Mouse (Mus musculus) embryonic facial prominence, embryonic 10.5 days (tissue): ENCODE results near the gene Cope. TPM values are rescaled to one million over a fixed set of nuclear protein-coding genes. Genes with fewer than 3 reads are reported as not detected.

Source experiments
- DNase-seq: peaks from one replicate; pipeline ENCODE4 v3.0.0-alpha.2; 2017; ENCODE audit warnings: low spot score
- H3K27ac ChIP-seq: fragments of 300-500 bp; sonication (generic); replicated peaks from 2 replicates; pipeline ENCODE4 v1.5.1; 2016; ENCODE audit warnings: mild to moderate bottlenecking
- H3K27me3 ChIP-seq: fragments of 300-500 bp; sonication (generic); replicated peaks from 2 replicates; pipeline ENCODE4 v1.6.1; 2016; ENCODE audit warnings: low read depth, mild to moderate bottlenecking; ENCODE audit not compliant: poor library complexity, severe bottlenecking
- H3K36me3 ChIP-seq: fragments of 300-500 bp; sonication (generic); replicated peaks from 2 replicates; pipeline ENCODE4 v1.6.1; 2016; ENCODE audit warnings: mild to moderate bottlenecking, moderate library complexity
- H3K4me1 ChIP-seq: fragments of 300-500 bp; sonication (generic); 2 replicates; pipeline ENCODE4 v1.6.1; 2016
- H3K4me3 ChIP-seq: fragments of 300-500 bp; sonication (generic); 2 replicates; pipeline ENCODE4 v1.5.1; 2016; ENCODE audit warnings: mild to moderate bottlenecking, moderate library complexity
- H3K9me3 ChIP-seq: fragments of 300-500 bp; sonication (generic); 2 replicates; pipeline ENCODE4 v1.6.1; 2016; ENCODE audit warnings: mild to moderate bottlenecking
- WGBS: fragments of 180-500 bp; shearing (Covaris S2); methylation state at CpG from one replicate; pipeline ENCODE4 v1.1.7; 2016; 5-methylcytosine and 5-hydroxymethylcytosine counted together
- polyA plus RNA-seq: library from polyadenylated mRNA; unstranded; fragments of >200 nt; fragmentation: Nextera tagmentation; extraction: Ambion mirVana; gene quantifications from 2 replicates; pipeline ENCODE4 v1.2.1, GENCODE M21; 2016

Gene Cope
- polyA plus RNA-seq, result 293 and 297 TPM in 2 replicates

DNA sequence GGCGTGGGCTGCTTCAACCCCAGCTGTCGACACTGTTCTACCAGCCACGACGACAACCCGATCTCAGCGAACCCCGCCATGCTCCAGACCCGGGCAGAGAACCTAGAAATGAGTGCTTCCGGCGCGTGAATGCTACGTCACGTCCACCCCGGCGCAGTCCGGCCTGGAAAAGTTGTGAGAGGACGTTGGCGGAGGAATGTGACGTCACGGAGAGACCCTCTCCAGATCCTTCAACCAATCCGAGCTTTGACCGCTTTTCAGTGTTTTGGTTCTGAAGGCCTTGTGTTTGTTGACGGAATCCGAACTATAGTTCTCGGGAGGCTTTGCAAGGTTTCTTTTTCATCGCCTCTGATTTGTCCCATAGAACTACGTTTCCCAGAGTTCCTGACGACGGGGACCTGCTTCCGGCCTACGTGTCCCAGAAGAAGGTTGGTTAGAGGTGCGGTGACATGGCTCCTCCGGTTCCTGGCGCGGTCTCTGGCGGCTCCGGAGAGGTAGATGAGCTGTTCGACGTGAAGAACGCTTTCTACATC lies at the start of gene Cope, which contains the start of gene Ddx49:
Gene Cope, plus strand, starts transcription at position 161 of the 533 bp plus-strand sequence.
Gene Ddx49, minus strand, starts transcription at position 132 of the 533 bp plus-strand sequence.
- H3K9me3 ChIP-seq, result no peaks in the 10 kb centered on the region
- under 1% methylated on average over 40 of the region's 40 CpGs for WGBS
- peaks cover 69% of the 10 kb centered on the region for H3K36me3 ChIP-seq
- H3K27ac ChIP-seq, result peak within 1 kb of the TSS; percentile 86
- peak; percentile 94 for DNase-seq
- peak within 1 kb of the TSS; percentile 90 for H3K4me3 ChIP-seq
- no peaks in the 10 kb centered on the region for H3K27me3 ChIP-seq
- peaks cover 27% of the 10 kb centered on the region for H3K4me1 ChIP-seq

DNA sequence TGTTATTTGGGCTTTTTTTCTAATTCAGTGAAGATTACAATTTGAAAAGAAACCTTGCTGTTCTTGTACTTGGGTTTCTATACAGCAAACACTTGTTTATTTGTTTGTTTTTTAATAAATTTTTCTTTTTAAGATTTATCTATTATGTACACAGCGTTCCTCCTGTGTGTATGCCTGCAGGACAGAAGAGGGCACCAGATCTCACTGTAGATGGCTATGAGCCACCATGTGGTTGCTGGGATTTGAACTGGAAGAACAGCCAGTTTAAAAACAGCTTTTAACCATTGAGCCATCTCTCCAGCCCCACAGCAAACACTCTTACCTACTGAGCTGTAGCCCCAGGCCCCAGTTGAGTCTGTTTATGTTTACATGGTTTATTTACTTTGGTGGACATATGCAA lies 47.7 kb upstream of the Cope start:
- no peak overlapping the region for H3K27ac ChIP-seq
- no peak overlapping the region for H3K4me3 ChIP-seq
- H3K9me3 ChIP-seq, result no peaks in the 10 kb centered on the region
- H3K27me3 ChIP-seq, result no peaks in the 10 kb centered on the region
- peaks cover 100% of the 10 kb centered on the region for H3K36me3 ChIP-seq
- DNase-seq, result no peak
- H3K4me1 ChIP-seq, result no peaks in the 10 kb centered on the region
- WGBS, result 88% methylated on average over 1 of the region's 1 CpGs

DNA sequence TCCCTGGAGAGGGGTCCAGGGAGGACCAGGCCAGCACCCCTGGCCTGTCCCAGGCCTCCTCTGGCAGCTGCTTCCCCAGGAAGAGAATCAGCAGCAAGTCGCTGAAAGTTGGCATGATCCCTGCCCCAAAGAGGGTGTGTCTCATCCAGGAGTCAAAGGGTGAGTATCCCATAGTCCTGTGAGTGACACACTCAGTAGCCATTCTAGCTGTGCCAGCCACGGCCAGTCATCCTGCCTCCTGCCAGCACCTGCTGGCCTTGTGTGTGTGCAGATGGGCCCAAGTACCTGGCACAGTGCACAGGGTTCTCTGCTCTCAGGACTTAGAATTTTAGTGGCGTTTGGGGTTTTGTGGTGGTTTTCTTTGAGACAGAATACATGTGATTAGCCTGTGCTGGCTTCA lies 44.9 kb upstream of the Cope start:
- peaks cover 100% of the 10 kb centered on the region for H3K36me3 ChIP-seq

DNA sequence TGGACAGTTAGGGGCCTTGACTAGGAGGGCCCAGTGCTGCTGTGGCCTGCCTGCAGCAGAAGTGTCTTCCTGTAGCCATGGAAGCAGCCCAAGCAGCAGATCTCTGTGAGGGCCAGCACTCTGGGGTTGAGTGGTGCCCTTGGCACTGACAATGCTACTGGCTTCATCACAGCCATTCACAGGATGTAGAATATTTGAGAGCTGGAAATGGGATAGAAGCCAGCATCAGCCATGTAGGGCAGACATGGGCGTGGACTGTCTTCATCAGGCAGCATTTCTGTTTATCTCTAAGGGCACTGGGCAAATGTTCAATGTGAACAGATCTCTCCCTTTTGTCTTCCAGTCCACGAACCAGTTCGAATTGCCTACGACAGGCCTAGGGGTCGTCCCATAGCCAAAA lies 43.7 kb upstream of the Cope start:
- Histone ChIP-seq H3K4me3 (no peak overlapping the region), H3K4me1 (no peaks in the 10 kb centered on the region), H3K27me3 (no peaks in the 10 kb centered on the region), H3K36me3 (peaks cover 100% of the 10 kb centered on the region), H3K27ac (no peak overlapping the region), H3K9me3 (no peaks in the 10 kb centered on the region)
- DNase-seq, result no peak
- WGBS, result 97% methylated on average over 5 of the region's 5 CpGs

More for the DNA sequence above, 44.9 kb upstream of the Cope start:
- DNase-seq, result no peak
- Histone ChIP-seq H3K27ac (no peak overlapping the region), H3K27me3 (no peaks in the 10 kb centered on the region), H3K4me3 (no peak overlapping the region), H3K4me1 (no peaks in the 10 kb centered on the region), H3K9me3 (no peaks in the 10 kb centered on the region)
- whole genome bisulfite sequencing, result 85% methylated on average over 3 of the region's 3 CpGs

DNA sequence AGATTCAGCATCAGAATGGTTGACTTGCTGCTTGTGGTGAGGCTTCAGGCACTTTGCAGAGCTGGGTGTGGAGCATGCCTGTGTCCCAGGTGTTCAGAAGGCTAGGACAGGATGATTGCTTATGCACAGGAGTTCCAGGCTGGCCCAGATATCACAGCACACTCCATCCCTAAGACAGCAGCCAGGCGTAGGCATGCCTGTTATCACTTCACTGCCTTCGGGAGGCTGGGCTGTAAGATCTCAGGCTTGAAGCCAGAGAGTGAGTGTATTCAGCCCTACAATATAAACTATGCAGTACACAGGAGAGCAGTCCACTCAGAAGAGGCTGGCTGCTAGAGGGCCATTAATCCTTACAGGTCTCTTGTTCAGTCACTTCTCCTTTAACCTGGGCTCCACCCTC lies 43.3 kb upstream of the Cope start:
- Histone ChIP-seq H3K36me3 (peaks cover 100% of the 10 kb centered on the region), H3K27ac (no peak overlapping the region)
- 93% methylated on average over 2 of the region's 2 CpGs for WGBS

DNA sequence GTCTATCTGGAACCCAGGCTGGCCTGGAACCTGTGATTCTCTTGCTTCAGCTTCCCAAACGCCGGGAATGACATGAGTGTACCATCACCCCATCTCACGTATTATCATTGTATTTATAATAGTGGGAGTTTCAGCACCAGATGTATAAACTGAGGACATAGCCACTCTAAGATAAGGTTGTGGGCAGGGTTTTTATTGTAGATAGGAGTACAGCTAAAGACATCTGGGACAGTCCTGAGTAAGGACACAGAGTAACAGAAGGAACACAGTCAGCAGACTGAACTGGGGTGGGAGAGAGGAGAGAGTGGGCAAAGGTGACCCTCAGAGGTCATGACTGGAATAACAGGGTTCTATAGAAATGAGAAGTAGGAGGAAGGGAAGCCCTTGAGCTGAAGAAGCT lies 34.6 kb upstream of the Cope start:
- DNase-seq, result no peak
- Histone ChIP-seq H3K9me3 (no peaks in the 10 kb centered on the region), H3K4me1 (peaks cover 18% of the 10 kb centered on the region), H3K27ac (no peak overlapping the region), H3K27me3 (no peaks in the 10 kb centered on the region), H3K36me3 (peaks cover 43% of the 10 kb centered on the region), H3K4me3 (no peak overlapping the region)
- WGBS, result 87% methylated on average over 3 of the region's 3 CpGs

More for the DNA sequence above, 43.3 kb upstream of the Cope start:
- Histone ChIP-seq H3K4me3 (no peak overlapping the region), H3K27me3 (no peaks in the 10 kb centered on the region), H3K4me1 (no peaks in the 10 kb centered on the region), H3K9me3 (no peaks in the 10 kb centered on the region)
- no peak for DNase-seq

DNA sequence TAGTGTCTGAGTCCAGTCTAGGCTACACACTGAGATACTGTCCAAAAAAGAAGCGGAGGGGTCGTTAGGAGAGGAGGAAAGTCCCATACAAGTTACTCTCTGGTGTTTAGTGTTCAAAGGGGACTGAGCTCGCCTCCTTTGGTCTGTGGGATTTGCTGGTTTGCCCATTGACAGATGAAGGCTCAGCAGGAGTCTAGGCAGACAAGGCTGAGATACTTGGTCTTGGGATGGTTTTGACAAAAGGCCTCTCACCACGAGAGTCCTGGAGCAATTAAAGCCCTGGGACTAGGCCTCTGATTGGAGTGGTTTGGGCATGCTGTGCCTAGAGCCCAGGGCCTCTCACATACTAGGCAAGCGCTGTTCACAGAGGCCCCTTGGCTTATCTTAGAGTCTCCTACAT lies 34.0 kb upstream of the Cope start:
- H3K27me3 ChIP-seq, result no peaks in the 10 kb centered on the region
- DNase-seq, result no peak
- peaks cover 21% of the 10 kb centered on the region for H3K4me1 ChIP-seq
- no peak overlapping the region for H3K27ac ChIP-seq
- H3K9me3 ChIP-seq, result no peaks in the 10 kb centered on the region
- H3K4me3 ChIP-seq, result no peak overlapping the region
- H3K36me3 ChIP-seq, result peaks cover 37% of the 10 kb centered on the region
- 56% methylated on average over 5 of the region's 5 CpGs for WGBS

DNA sequence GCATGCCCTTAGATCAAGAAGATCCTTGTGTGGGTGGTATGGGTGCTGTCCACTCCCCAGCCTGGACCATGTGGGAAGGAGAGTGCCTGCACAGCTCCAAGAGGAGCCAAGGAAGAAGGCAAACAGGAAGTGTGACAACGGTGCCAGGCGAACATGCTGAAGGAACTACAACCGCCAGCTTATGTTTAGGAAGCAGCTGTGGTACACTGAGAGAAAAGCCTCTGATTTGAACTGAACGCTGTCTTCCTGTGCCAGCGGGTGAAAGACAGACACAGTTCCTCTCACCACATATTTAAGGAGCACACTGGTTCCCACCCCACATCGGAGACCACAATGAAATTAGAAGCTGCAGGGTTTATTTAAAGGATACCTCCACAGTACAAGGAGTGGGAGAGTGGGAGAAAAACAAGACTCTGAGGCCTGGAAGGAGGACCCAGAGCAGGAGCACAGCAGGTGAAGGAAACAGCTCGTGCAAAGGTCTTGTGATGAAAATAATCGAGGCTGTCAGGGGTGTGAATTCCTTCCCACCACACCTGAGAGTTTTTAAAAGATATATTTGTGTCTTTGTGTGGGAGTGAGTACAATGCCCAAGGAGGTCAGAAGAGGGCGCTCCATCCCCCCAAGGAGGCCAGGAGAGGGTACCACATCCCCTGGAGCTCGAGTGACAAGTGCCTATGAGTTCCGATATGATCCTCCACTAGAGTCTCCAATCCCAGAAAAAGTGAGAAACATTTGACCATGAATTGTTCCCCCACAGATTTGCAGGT lies 33.3 kb upstream of the Cope start:
- H3K4me3 ChIP-seq, result no peak overlapping the region
- WGBS, result 61% methylated on average over 11 of the region's 11 CpGs
- peaks cover 21% of the 10 kb centered on the region for H3K4me1 ChIP-seq
- no peaks in the 10 kb centered on the region for H3K9me3 ChIP-seq
- no peaks in the 10 kb centered on the region for H3K27me3 ChIP-seq
- H3K36me3 ChIP-seq, result peaks cover 30% of the 10 kb centered on the region
- DNase-seq, result no peak
- no peak overlapping the region for H3K27ac ChIP-seq

DNA sequence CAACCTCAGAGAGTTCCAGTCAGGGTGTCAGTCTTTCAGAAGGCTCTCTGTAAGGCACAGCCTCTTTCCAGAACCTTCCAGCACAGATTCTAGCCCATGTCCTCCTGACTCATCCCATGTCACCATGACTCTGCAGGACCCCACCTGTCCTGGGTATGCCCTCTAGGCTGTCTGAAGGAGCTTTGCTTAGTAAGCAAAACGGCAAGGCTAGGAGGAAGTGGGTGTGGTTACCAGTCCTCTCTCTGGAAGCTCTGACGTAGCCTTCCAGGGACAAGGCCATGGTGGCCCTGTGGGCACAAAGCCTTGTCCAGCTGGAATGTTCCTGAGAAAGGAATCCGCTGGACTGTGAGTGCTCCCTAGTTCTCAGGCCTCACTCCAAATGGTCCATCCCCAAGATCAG lies 29.4 kb upstream of the Cope start:
- Histone ChIP-seq H3K27ac (no peak overlapping the region), H3K9me3 (no peaks in the 10 kb centered on the region), H3K27me3 (no peaks in the 10 kb centered on the region), H3K4me1 (peaks cover 20% of the 10 kb centered on the region), H3K36me3 (no peaks in the 10 kb centered on the region), H3K4me3 (no peak overlapping the region)
- no peak for DNase-seq
- WGBS, result 56% methylated on average over 3 of the region's 3 CpGs

DNA sequence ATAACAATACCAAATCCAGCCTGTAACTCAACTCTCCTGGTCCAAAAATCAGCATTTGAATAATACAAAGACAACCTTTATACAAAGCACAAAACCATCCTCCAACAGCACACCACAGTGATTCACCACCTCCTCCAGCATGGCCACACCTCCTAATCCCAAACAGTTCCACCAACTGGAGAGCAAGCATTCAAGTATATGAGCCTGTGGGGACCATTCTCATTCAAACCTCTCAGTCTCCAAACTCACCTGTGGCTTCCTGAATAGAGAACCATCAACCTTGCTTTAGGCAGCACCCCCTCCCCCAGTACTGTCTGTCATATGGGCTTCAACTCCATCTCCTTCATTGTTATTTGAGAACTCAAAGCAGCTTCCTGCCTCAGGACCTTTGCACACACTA lies 28.0 kb upstream of the Cope start:
- no peaks in the 10 kb centered on the region for H3K27me3 ChIP-seq
- H3K36me3 ChIP-seq, result no peaks in the 10 kb centered on the region
- no peak overlapping the region for H3K27ac ChIP-seq
- H3K4me1 ChIP-seq, result peaks cover 25% of the 10 kb centered on the region
- H3K9me3 ChIP-seq, result no peaks in the 10 kb centered on the region
- no peak for DNase-seq
- no peak overlapping the region for H3K4me3 ChIP-seq

DNA sequence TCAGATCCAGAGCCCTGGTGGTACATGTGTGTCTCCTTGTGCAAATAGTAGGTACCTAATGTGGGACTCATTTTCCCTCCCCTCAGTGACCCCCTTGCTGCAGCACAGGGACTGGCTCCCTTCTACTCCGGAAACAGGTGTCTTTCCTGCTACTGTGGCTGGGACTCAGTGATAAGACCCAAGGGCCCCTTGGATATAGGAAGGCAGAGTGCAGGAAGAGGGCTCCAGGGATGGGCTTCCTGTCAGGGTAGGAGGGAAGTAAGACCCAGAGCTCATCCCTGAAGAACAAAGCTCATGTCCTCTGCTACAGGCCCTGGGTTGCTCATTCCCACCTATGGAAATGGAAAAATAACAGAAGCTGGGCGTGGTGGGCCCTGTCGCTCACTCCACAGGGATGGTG lies 25.8 kb upstream of the Cope start:
- no peaks in the 10 kb centered on the region for H3K9me3 ChIP-seq
- no peak for DNase-seq
- no peak overlapping the region for H3K4me3 ChIP-seq
- H3K27ac ChIP-seq, result no peak overlapping the region
- H3K4me1 ChIP-seq, result peaks cover 37% of the 10 kb centered on the region
- H3K36me3 ChIP-seq, result no peaks in the 10 kb centered on the region
- WGBS, result 88% methylated on average over 3 of the region's 3 CpGs
- H3K27me3 ChIP-seq, result no peaks in the 10 kb centered on the region

DNA sequence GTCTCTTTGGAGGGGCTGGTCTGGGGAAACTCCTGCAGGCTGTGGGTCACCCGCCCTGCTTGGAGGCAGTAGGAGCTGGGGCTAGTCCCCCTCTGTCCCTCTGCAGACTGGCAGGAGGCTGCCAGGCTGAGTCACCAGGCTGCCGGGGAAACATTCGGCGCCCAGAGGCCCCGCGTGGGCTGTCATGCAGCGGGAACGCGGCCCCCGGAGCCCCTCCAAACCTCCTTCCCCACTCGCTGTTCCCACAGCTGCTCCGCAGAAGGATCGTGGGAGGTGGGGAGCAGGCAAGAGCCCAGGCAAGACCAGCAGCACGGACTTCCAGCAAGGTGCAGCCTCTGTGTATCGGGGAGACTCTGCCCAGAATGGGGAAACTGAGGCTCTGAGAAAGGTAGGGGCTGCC lies 24.1 kb upstream of the Cope start:
- H3K9me3 ChIP-seq, result no peaks in the 10 kb centered on the region
- H3K27me3 ChIP-seq, result no peaks in the 10 kb centered on the region
- H3K27ac ChIP-seq, result 0 out of 2 replicates have a peak overlapping the region, but pooled peaks have one; percentile 49
- H3K36me3 ChIP-seq, result no peaks in the 10 kb centered on the region
- DNase-seq, result no peak
- H3K4me1 ChIP-seq, result peaks cover 46% of the 10 kb centered on the region
- WGBS, result 71% methylated on average over 15 of the region's 15 CpGs
- 0 out of 2 replicates have a peak overlapping the region, but pooled peaks have one; percentile 4 for H3K4me3 ChIP-seq

DNA sequence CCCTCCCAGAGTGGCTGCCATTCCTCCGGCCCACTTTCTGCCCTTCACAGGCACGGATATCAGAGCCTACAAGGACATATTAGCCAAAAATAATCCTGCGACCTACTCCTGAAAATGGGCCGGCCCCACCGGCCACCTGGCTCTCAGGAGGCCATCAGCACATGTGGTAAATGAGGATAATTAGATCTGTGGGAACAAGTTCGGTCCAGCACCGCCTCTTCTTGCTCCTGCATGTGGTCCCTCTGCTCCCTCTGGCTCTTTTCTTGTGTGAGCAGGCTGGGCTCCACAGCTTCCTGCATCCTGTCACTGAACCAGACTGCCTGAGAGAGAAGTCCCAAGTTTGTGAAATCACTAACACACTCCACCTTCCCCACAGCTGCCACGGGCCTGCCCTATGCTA lies 23.1 kb upstream of the Cope start:
- Histone ChIP-seq H3K27me3 (no peaks in the 10 kb centered on the region), H3K27ac (peak overlapping the region; percentile 40; the same call in 1 of the 2 replicates), H3K4me1 (peaks cover 54% of the 10 kb centered on the region), H3K36me3 (peaks cover under 1% of the 10 kb centered on the region), H3K4me3 (0 out of 2 replicates have a peak overlapping the region, but pooled peaks have one; percentile 13), H3K9me3 (no peaks in the 10 kb centered on the region)
- DNase-seq, result no peak
- 66% methylated on average over 8 of the region's 8 CpGs for WGBS
